Mouse (Mus musculus) midbrain, embryonic 15.5 days (tissue): ENCODE data around the gene Dnajc15. TPM values are rescaled to one million over a fixed set of nuclear protein-coding genes. Genes with fewer than 3 reads are reported as not detected.
A peak's percentile ranks its signal among the peaks of the same experiment; 100 is the strongest.
"Not testable (repeated sequence)": the region's sequence is repeated elsewhere in the genome, so short reads cannot be mapped to it uniquely, and the experiment has no call there.

Experiments used
- ATAC-seq: fragments of 200-750 bp; cut with Nextera tagmentation; replicated peaks from 2 replicates; pipeline ENCODE4 v1.8.0; 2017; ENCODE audit warnings: moderate TSS enrichment
- H3K27ac ChIP-seq: fragments of 300-500 bp; sonication (generic); 2 replicates; pipeline ENCODE4 v1.5.1; 2015; ENCODE audit warnings: mild to moderate bottlenecking, inconsistent platforms
- H3K27me3 ChIP-seq: fragments of 300-500 bp; sonication (generic); replicated peaks from 2 replicates; pipeline ENCODE4 v1.6.1; 2015; ENCODE audit warnings: inconsistent platforms
- H3K36me3 ChIP-seq: fragments of 300-500 bp; sonication (generic); replicated peaks from 2 replicates; pipeline ENCODE4 v1.6.1; 2015; ENCODE audit warnings: inconsistent platforms
- H3K4me1 ChIP-seq: fragments of 300-500 bp; sonication (generic); 2 replicates; pipeline ENCODE4 v1.6.1; 2015; ENCODE audit warnings: inconsistent platforms
- H3K4me2 ChIP-seq: fragments of 300-500 bp; sonication (generic); 2 replicates; pipeline ENCODE4 v1.6.1; 2015; ENCODE audit warnings: inconsistent platforms, mild to moderate bottlenecking, moderate library complexity
- H3K4me3 ChIP-seq: fragments of 300-500 bp; sonication (generic); 2 replicates; pipeline ENCODE4 v1.5.1; 2015; ENCODE audit warnings: mild to moderate bottlenecking, inconsistent platforms
- H3K9ac ChIP-seq: fragments of 300-500 bp; sonication (generic); 2 replicates; pipeline ENCODE4 v1.6.1; 2015; ENCODE audit warnings: mild to moderate bottlenecking, inconsistent platforms
- H3K9me3 ChIP-seq: fragments of 300-500 bp; sonication (generic); 2 replicates; pipeline ENCODE4 v1.6.1; 2016; ENCODE audit warnings: inconsistent platforms
- WGBS: fragments of 180-500 bp; shearing (Covaris S2); methylation state at CpG from one replicate; pipeline ENCODE4 v1.1.7; 2015; ENCODE audit warnings: mixed read lengths; 5-methylcytosine and 5-hydroxymethylcytosine counted together
- polyA plus RNA-seq: library from polyadenylated mRNA; unstranded; fragments of >200 nt; fragmentation: Nextera tagmentation; extraction: Ambion mirVana; gene quantifications from 2 replicates; pipeline ENCODE4 v1.2.1, GENCODE M21; 2015

Dnajc15 gene
- polyA plus RNA-seq, 1 experiment from 2014 or later, result 76.2 TPM

DNA sequence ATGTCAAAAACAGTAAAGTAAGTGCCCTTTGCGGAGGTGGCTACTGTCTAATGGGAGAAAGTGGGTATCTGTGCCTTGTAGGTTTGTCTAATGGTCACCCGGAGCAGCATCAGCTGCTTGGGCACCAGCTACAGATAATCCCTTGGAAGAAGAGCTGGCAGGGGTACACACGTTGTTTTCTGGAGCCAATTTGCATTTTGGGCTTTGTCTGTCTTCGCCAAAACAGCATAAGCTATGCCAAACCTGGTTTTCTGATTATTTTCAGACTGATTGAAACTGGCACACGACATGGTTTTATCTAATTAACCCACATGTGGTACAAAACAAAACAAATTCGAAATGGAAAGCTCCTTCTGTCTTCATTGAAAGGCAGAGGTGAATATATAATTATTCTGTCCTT is 7.7 kb upstream of the Dnajc15 start:
- no peak overlapping the region for H3K4me2 ChIP-seq
- no peak overlapping the region for H3K27ac ChIP-seq
- no peak overlapping the region for H3K4me3 ChIP-seq
- no peaks in the 10 kb centered on the region for H3K9me3 ChIP-seq
- WGBS, result 48% methylated on average over 6 of the region's 6 CpGs
- H3K27me3 ChIP-seq, result no peaks in the 10 kb centered on the region
- no peak; the same call in 1 of the 2 replicates for ATAC-seq
- no peaks in the 10 kb centered on the region for H3K36me3 ChIP-seq
- no peak overlapping the region for H3K9ac ChIP-seq
- no peaks in the 10 kb centered on the region for H3K4me1 ChIP-seq

DNA sequence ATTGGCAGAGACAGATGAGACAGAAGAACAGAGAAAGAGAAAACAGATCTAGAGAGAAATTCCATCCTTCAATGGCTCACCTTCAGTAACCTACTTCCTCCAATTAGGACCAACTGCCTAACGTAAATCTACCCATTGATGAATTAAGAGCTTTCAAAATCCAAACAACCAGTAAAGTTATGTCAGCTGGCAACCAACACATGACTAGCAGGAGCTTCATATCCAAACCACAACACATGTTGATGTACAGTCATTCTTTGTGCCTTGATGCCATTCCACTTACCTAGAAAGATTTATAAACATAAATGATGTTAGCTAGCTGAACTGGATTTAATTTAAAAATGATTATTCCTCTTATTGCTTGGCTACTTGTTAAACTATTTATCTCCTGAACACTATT is 7.1 kb upstream of the Dnajc15 start:
- H3K36me3 ChIP-seq, result no peaks in the 10 kb centered on the region

DNA sequence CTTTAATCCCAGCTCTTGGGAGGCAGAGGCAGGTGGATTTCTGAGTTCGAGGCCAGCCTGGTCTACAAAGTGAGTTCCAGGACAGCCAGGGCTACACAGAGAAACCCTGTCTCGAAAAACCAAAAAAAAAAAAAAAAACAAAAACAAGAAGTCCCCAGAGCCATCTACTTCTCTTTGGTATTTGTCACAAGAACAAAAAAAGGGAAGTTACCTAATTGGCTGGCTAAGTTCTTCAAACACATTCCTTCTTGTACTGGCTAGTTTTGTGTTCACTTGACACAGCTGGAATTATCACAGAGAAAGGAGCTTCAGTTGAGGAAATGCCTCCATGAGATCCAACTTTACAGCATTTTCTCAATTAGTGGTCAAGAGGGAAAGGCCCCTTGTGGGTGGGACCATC is 3.0 kb upstream of the Dnajc15 start:
- H3K36me3 ChIP-seq, ATAC-seq, H3K9ac ChIP-seq, H3K27ac ChIP-seq, H3K4me3 ChIP-seq, H3K4me2 ChIP-seq, H3K27me3 ChIP-seq, H3K4me1 ChIP-seq, H3K9me3 ChIP-seq: not testable (repeated sequence)
- 94% methylated on average over 2 of the region's 2 CpGs for WGBS

More for the DNA sequence above, 7.1 kb upstream of the Dnajc15 start:
- WGBS, result 86% methylated on average over 1 of the region's 1 CpGs
- no peaks in the 10 kb centered on the region for H3K27me3 ChIP-seq
- no peak overlapping the region for H3K4me2 ChIP-seq
- H3K9ac ChIP-seq, result no peak overlapping the region
- no peaks in the 10 kb centered on the region for H3K4me1 ChIP-seq
- no peaks in the 10 kb centered on the region for H3K9me3 ChIP-seq
- ATAC-seq, result no peak
- H3K4me3 ChIP-seq, result no peak overlapping the region
- no peak overlapping the region for H3K27ac ChIP-seq

DNA sequence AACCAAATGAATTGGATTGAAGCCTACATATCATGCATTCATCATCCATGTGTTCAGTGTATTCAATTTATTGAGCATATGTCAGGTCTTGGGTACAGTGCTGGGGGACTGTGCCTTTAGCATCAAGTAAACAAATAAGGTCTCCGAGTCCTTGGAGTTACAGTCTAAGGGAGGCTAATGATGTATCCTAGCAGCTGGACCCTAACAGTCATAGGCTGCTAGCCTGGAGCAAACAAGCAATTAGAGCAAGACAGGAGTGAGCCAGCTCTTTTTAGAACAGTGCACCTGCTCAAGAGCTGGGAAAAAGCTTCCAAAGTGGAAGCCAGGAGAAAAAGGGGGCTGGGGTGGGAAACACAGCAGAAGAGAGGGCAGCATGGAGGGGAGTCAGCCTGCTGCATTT is 1.3 kb upstream of the Dnajc15 start:
- no peaks in the 10 kb centered on the region for H3K36me3 ChIP-seq
- no peaks in the 10 kb centered on the region for H3K27me3 ChIP-seq
- no peak overlapping the region for H3K9ac ChIP-seq
- WGBS, result 69% methylated on average over 1 of the region's 1 CpGs
- H3K4me1 ChIP-seq, result 0 out of 2 replicates have a peak, but pooled peaks cover 7% of the 10 kb centered on the region
- no peaks in the 10 kb centered on the region for H3K9me3 ChIP-seq
- ATAC-seq, result no peak
- no peak overlapping the region for H3K27ac ChIP-seq
- H3K4me3 ChIP-seq, result no peak overlapping the region
- no peak overlapping the region for H3K4me2 ChIP-seq

DNA sequence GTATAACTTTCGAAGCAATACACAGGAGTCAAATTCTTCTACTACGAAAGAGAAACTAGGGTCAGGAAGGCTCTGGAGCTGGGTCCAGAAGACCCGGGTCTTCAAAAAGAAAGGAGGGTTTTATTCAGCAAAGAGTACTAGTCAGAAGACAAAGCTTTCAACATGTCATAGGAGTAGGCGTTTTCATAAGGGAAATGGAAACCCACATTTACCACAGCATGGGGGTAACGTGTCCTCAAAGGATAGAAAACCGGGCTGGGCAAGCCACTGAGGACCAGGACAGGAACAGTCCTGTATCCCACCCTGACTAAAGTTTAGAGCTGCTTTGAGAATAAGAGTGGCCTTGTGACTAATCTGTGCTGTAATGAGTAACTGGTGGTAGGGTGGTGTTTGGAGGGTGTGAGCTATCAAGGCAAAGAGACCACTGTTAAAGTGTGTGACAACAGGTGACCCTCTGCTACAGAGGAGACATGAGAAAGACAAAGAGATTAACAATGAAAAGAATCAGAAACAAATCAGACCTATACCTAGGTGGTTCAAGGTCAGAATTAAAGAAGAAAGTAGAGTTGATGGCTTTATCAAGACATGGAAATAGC is 3.4 kb downstream of the Dnajc15 start:
- H3K9ac ChIP-seq, result no peak overlapping the region
- H3K4me2 ChIP-seq, result no peak overlapping the region
- no peak for ATAC-seq
- 0 out of 2 replicates have a peak, but pooled peaks cover 7% of the 10 kb centered on the region for H3K4me1 ChIP-seq
- no peak overlapping the region for H3K4me3 ChIP-seq
- H3K27me3 ChIP-seq, result no peaks in the 10 kb centered on the region
- WGBS, result 92% methylated on average over 6 of the region's 6 CpGs
- H3K36me3 ChIP-seq, result no peaks in the 10 kb centered on the region
- H3K9me3 ChIP-seq, result no peaks in the 10 kb centered on the region
- no peak overlapping the region for H3K27ac ChIP-seq

DNA sequence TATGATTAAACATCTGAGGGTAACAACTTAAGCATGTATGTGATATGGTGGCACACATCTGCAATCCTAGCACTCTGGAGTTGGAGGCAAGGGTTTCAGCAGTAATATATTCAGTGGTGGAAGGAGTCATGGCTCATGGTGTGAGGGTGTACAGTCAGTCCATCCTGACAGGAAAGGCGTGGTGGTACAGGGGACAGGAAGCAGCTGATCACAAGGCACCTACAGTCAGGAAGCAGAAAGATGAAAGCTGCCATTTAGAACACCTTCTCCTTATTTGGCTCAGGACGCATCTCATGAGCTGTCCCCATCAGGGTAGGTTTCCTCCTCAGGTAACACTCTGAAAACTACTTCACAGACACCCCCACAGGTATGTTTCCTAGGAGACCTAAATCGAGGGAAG is 4.0 kb downstream of the Dnajc15 start:
- Histone ChIP-seq H3K9me3 (no peaks in the 10 kb centered on the region), H3K27ac (no peak overlapping the region), H3K9ac (no peak overlapping the region), H3K27me3 (no peaks in the 10 kb centered on the region), H3K4me1 (0 out of 2 replicates have a peak, but pooled peaks cover 7% of the 10 kb centered on the region), H3K36me3 (no peaks in the 10 kb centered on the region), H3K4me2 (no peak overlapping the region), H3K4me3 (no peak overlapping the region)
- WGBS, result 92% methylated on average over 3 of the region's 3 CpGs
- no peak for ATAC-seq

DNA sequence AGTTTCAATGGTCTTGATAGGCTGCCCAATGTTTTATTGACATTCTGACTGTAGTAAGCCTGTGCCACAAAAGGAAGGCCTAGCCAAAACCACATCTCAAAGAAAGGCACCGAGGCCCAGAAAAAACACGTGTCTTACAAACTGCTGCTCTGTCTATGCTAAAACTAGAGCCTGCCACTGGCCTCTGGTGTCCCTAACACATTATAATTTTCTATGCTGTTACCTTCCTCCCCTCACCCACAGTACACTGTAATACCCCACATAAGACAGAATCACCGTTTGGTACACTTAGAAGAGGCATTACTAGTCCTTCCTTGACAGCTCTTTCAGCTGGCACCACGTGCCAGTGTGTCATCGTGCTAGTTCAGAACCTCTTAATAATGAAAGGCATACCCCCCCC is 7.3 kb downstream of the Dnajc15 start:
- H3K9me3 ChIP-seq, result no peaks in the 10 kb centered on the region
- no peak for ATAC-seq
- WGBS, result 90% methylated on average over 5 of the region's 5 CpGs

DNA sequence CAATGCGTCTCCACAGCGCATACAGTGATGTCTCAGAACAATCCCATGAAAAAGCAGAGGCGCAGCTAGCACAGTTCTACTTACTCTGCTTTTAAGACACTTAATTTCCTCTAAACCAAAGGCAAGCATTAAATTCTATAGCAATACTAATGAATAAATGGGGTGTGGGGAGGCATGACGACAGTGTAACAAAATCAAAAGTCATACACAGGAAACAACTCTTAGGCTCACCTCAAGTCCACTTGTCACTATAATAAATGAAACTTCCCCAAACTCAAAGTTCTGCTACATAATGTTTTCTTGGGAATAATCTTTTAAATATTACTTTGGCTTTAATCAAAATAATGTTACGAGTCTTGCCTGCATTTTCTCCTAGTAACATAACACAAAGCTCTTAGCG is 10.4 kb downstream of the Dnajc15 start:
- H3K36me3 ChIP-seq, result no peaks in the 10 kb centered on the region
- H3K4me3 ChIP-seq, result no peak overlapping the region
- 0 out of 2 replicates have a peak overlapping the region, but pooled peaks have one; percentile 11 for H3K27ac ChIP-seq
- 91% methylated on average over 6 of the region's 6 CpGs for WGBS
- H3K4me1 ChIP-seq, result no peaks in the 10 kb centered on the region
- no peak for ATAC-seq
- no peak overlapping the region for H3K9ac ChIP-seq
- H3K4me2 ChIP-seq, result no peak overlapping the region
- no peaks in the 10 kb centered on the region for H3K27me3 ChIP-seq
- no peaks in the 10 kb centered on the region for H3K9me3 ChIP-seq

More for the DNA sequence above, 7.3 kb downstream of the Dnajc15 start:
- Histone ChIP-seq H3K27ac (no peak overlapping the region), H3K4me2 (no peak overlapping the region), H3K4me3 (no peak overlapping the region), H3K27me3 (no peaks in the 10 kb centered on the region), H3K4me1 (no peaks in the 10 kb centered on the region), H3K36me3 (no peaks in the 10 kb centered on the region), H3K9ac (no peak overlapping the region)

DNA sequence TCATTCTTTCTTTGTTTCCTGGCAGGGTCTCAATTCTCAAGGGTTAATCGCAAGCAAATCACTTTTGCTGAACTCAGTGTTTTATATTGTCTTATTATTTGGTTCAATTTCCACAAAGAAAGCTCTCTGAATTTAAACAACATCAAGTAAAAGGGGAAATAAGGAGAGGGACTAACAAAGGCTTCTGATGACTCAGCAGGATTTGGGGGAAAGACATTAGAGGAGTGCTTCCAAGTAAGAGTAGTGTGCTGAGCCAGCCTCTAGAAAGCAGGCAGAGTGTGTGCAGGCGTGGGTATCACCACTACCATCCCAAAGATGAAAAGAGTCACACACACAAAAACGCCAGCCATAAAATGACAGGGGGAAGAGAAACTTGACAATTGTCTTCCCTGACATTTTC is 10.9 kb downstream of the Dnajc15 start:
- H3K4me2 ChIP-seq, result no peak overlapping the region
- H3K9ac ChIP-seq, result no peak overlapping the region
- no peaks in the 10 kb centered on the region for H3K9me3 ChIP-seq
- no peaks in the 10 kb centered on the region for H3K27me3 ChIP-seq
- H3K4me1 ChIP-seq, result no peaks in the 10 kb centered on the region
- no peak for ATAC-seq
- no peak overlapping the region for H3K4me3 ChIP-seq
- WGBS, result 52% methylated on average over 3 of the region's 3 CpGs
- no peaks in the 10 kb centered on the region for H3K36me3 ChIP-seq
- 0 out of 2 replicates have a peak overlapping the region, but pooled peaks have one; percentile 11 for H3K27ac ChIP-seq

DNA sequence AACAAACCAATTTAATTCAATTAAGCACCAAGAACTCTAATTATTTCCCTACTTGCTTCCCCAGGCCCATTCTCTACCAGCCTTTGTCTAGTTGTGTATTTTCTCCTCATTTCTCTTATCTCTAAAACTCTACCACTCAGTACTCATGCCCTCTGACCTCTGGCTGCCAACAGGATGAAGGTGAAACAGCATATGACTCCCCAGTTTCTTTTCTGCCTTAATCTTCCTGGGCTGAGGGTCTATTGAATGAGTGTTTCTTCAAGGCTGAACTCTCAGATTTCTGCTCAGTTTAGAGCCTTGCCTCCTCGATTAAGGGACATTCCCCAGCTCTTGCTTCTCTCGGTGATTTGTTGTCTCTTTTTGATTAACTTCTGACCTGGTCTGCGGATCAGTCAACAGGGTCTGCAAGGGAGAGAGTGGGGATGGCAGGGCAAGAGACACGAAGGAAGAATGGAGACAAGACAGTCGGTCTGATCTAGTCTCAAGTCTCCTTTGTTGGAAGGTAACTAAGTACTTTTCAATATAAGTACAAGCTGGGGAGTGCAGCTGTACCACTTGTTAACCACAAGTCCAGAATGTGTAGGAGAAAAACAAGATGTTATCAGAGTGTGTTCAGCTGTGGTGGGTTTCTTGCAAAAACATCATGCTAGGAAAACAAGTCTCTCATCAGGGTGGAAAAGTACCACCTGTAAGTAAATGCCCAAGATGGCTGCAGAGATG is 13.9 kb downstream of the Dnajc15 start:
- no peaks in the 10 kb centered on the region for H3K4me1 ChIP-seq
- H3K4me3 ChIP-seq, result no peak overlapping the region
- no peaks in the 10 kb centered on the region for H3K9me3 ChIP-seq
- no peak overlapping the region for H3K4me2 ChIP-seq
- H3K9ac ChIP-seq, result no peak overlapping the region
- H3K27me3 ChIP-seq, result no peaks in the 10 kb centered on the region
- ATAC-seq, result no peak
- no peak overlapping the region for H3K27ac ChIP-seq
- H3K36me3 ChIP-seq, result no peaks in the 10 kb centered on the region
- 59% methylated on average over 5 of the region's 5 CpGs for WGBS

DNA sequence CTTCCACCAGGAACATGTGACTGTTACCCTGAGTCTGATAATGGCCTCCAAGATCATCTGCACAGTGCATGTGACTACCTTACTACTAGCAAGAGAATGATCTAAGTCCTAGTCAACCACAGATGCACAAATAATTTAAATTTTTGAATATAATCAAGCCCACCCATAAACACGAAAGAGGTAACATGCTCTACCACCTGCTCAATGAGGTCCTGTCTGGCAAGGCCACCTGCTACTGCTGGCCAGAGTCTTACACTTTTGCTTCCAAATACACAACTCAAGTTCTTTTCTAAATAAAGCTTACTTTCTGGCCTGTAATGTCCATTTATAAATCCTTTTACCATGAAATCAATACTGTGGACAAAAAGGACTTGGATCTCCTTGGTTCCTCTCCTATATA is 15.0 kb downstream of the Dnajc15 start:
- WGBS, result 97% methylated on average over 1 of the region's 1 CpGs
- Histone ChIP-seq H3K4me2 (no peak overlapping the region), H3K9ac (no peak overlapping the region), H3K9me3 (no peaks in the 10 kb centered on the region), H3K27me3 (no peaks in the 10 kb centered on the region), H3K27ac (no peak overlapping the region), H3K4me3 (no peak overlapping the region), H3K4me1 (no peaks in the 10 kb centered on the region), H3K36me3 (no peaks in the 10 kb centered on the region)
- ATAC-seq, result no peak

DNA sequence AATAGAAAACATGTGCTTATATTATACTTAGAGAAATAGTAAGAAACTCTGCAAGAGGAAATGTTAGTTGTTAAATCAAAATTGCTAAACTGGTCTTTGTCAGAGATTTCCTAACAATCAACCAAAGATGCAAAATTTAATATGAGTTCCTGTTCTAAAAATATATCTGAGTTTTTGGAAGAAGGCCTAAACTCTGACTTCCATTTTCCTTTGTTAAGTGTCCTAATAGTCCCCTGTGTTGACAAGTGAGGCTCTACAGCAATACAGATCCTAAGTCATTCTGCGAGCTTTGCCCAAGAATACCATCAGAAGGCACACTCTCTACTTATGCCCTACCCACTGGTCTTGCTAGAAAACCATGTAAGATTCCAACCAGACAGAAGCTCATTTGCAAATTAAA is 21.0 kb downstream of the Dnajc15 start:
- Histone ChIP-seq H3K4me1 (no peaks in the 10 kb centered on the region), H3K9me3 (no peaks in the 10 kb centered on the region), H3K27me3 (no peaks in the 10 kb centered on the region), H3K36me3 (no peaks in the 10 kb centered on the region), H3K4me3 (no peak overlapping the region), H3K27ac (no peak overlapping the region), H3K4me2 (no peak overlapping the region), H3K9ac (no peak overlapping the region)
- ATAC-seq, result no peak
- 96% methylated on average over 1 of the region's 1 CpGs for WGBS

DNA sequence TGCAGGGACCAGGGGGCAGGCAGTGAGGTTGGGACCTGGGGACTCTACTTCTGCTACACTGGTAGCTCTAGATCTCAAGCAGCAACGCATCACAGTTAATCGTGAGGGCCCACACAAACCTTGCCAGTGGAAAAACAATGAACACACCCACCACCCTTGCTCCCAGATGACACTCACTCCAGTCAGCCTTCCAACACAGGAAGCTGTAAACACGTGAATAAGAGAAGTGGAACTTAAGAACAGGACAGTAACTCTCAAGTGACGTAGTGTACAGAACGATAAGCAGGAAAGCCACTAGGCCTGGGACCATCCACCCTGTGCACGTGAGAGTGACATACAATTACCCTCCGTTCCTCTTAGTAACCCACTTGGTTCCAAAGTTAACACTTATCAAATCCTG is 25.1 kb downstream of the Dnajc15 start:
- Histone ChIP-seq H3K36me3 (no peaks in the 10 kb centered on the region), H3K9ac (no peak overlapping the region), H3K4me3 (no peak overlapping the region), H3K27me3 (no peaks in the 10 kb centered on the region), H3K9me3 (no peaks in the 10 kb centered on the region), H3K4me2 (no peak overlapping the region), H3K4me1 (no peaks in the 10 kb centered on the region), H3K27ac (no peak overlapping the region)
- ATAC-seq, result no peak
- WGBS, result 92% methylated on average over 7 of the region's 7 CpGs
